Mouse (Mus musculus) cerebellum, postnatal 14 days (tissue): ENCODE measurements around the gene Tada3.

Source experiments
- DNase-seq, 2 experiments: peaks; one replicate each; pipeline ENCODE4 v3.0.0; 2021; ENCODE audit warnings: mixed read lengths in 2 of 2

Gene Tada3

DNA sequence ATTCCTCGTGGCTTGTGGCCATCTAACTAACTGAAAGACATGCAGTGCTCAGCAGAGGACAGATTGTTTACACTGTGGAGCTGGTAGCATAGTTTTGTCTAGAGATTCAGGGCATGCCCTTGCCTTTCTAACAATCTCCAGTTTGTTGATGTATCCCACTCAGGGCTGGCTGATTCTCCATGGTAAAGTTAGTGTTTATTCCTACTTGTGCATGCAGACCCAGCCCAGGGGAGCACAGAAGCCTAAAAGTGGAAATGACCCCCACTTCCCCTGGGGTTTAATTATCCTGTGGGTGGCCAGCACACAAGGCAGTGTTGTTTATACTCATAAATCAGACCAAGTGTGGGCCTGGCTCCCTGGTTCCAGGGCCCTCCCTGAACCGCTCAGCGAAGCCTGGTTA is 8.3 kb upstream of the Tada3 start:
- DNase-seq, result no peak

DNA sequence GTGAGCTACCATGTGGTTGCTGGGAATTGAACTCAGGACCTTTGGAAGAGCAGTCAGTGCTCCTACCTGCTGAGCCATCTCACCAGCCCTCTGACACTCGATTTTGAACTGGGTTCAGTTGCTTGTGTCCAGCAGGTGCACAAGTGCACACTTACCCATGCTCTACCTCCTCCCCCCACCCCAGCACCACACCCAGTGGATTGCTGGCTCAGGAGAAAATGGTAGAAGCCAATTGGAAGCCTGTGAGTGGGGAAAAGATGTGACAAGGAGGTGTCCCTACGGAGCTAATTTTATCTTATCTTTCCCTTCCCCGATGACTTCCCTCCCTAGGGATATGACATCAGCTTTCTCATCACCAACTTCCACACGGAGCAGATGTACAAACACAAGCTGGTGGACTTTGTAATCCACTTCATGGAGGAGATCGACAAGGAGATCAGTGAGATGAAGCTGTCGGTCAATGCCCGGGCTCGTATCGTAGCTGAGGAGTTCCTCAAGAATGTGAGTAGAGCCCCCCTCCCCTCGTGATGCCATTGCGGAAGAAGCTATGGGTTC is 7.6 kb upstream of the Tada3 start:
- DNase-seq, result no peak

DNA sequence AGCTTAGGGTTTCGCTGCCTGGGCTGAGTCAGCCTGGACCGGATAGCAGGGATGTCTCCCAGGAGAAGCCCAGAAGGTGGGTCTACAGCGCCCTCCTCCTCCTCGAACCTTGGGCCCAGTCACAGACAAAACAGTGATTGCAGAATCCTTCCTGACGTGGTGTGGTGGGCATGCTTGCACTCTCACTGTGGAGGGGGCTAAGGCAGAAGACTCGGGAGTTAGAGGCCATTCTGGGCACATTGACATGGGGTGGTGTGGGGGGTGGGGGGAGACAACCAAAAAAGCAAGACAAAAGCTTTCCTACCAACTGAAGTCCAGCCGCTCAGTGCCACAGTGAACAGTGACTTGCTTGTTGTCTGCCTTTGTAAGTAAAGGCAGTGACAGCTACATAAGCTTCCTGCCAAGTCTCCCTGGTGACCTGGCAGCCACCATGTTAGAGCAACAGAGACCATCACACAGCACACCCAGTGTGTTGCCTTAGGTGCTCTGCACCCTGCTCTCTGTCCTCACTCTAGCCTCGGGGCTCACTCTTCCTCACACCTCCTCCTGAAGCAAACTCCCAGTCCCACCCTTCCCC is 6.8 kb upstream of the Tada3 start:
- DNase-seq, result peak in 1 of 2 experiments; percentile 33

DNA sequence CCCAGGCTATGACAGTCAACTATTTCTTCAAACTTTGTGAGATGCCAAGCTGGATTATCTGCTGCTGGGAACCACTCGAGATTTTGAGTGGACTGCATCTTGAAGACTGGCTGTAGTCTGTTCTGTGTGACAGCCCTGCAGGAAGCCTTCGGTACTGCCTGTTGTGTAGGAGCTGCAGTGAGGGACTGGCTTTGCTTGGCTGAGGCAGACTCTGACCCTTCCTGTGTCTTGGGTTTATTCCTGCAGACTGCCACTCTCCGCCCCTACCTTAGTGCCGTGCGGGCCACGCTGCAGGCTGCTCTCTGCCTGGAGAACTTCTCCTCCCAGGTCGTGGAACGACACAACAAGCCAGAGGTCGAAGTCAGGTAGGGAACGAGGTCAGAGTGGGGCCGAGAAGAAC is 2.8 kb upstream of the Tada3 start:
- DNase-seq, result no peak

DNA sequence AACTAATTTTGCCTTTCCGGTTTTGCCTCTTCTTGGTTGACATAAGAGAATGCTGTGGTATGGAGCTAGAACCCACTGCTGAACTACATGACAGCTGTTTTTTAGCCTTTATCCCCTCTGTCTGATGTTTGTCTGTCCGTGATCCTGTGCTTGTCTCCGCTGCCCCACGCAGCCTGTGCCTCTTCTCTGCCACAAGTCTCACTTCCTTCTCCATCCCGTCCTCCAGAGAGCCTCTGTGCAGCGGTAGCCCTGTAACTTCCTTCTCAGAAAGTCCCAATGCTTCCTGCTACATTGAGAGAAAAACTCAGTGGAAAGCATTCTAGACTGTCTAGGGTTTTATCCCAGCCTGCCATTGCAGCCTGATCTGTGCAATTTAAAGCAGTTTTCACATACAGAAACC is 1.6 kb upstream of the Tada3 start:
- DNase-seq, result no peak

DNA sequence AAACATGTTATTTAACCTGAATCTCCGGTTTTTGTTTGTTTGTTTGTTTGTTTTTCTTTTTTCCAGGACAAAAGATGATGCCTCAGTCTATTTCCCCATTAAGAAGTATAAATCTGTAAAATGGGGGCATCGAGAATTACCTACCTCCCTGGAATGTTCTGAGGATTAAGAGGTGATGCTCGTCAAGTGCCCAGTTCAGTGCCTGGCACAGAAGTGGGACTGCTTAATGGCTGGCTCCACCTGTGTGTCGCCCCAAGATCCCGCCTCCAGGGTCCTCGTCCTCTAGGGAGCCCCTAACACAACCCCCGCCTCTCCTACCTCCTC is 549 bp downstream of the Tada3 start:
- no peak for DNase-seq

DNA sequence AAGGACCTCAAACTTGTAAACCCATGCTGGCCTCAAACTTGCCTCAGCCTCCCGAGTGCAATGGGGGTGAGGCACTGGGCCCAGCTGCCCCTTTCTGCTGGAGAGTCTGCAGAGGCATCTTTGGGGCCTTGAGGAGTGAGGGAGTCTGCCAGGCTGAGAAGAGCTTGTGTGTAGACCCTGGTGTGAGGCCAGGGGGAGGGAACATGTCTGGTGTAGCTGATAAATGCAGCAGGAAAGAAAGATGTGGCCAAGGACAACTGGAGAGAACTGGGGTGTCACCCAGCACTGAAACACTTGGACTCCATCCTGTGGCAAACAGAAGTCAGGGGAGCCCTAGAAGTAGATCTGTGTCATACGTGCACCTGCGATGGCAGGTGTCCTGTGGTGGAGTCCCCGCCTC is 4.2 kb downstream of the Tada3 start:
- no peak for DNase-seq

DNA sequence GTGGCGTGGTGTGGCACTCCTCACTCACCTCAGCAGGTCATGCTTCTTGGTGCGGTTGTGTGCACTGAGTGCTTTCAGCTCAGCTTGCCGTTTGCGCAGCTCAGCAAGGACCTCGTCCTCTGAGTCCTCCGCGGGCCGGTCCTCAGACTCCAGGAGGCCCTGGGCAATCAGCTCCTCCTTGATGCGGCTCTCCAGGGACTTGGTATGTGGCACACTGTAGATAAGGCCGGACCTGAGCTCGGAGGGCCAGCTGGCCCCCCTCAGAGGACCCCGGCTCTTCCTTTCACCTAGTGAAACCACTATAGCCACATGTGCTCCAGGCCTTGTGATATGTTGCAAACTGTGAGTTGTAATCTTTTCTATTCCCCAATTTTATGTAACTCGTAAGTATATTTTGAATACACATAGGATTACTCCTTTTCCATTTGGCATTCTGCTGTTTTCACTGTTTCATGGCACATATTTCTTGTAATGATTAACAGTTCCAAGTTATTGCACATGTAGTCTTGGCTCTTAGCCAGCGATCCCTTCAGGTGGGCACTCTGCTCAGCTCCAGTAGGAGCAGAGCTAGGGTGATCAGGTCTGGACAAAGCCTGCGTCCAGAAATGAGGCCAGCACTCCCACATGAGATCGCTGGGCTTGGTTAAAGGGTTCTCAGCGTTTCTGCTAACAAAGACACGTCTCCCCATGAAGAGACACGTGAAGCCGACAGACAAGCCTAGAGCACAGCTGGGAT is 7.3 kb downstream of the Tada3 start:
- DNase-seq, result no peak

DNA sequence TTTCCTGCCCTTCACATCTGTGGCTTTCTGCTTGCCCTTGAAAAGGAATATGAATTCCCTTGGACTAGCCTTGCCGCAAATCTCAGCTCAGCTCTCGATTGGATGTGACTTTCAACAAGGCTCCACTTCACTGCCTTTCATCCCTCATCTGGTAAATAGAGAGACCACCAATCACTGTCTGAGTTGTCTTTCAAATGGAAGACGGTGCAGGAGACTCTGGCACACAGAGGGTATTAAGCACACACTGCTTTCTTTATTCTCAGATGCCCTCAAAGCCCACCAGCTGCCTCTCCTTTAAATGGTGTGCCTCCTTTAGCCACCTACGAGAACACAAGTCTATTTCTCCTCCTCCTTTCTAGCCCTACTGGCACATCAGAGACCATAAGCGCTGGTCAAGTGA is 9.1 kb downstream of the Tada3 start:
- no peak for DNase-seq

DNA sequence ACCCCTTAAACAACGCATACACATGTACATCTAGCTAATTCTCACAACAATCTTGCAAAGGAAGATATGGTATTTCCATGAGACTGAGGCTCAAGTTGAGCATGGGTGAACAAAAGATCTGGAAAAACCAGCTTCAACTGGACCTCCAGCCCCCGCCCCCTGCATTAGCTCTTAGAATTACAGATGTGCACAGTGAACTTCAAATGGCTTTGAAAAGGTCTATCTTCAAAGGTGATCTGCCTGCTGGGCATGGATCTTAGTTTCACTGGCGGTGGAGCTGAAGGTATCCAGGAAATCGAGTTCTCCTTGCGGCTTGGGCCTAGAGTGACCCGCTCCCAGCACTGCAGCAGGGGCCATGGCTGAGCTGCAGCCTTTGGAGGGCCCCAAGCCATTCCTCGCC is 9.6 kb downstream of the Tada3 start:
- DNase-seq, result no peak

DNA sequence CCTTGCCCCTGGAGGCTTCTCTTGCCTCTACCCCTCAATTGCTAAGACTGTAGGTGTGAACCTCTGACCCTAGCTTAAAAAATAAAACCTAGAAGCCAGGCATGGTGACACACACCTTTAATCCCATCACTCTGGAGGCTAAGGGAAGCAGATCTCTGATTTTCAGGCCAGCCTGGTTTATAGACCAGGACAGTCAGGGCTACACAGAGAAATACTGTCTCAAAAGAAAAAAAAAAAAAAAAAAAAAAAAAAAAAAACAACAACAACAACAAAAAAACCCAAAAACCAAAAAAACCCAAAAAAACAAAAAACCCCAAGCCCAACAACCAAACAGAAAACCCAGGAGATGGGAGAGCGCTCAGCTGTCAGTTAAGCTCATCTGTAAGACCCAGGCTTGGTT is 10.1 kb downstream of the Tada3 start:
- no peak for DNase-seq

DNA sequence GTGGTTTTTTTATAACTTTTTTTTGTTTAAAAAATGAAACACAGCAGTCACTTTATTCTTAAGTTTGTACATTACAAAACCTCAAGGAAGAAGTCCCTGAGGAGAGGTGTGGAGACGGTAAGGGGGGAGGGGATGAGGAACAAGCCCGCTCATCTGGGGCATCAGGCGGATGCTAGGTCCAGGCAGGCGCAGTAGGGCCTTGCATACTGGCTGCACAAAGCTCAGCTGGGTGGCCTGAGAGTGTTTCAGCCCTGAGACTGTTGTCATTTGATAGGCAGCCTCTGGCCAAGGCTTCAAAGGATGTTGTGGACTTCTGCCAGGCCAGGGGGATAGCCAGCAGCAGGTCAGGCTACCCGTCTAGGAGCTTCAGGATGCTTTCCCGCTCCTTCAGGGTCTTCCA is 11.0 kb downstream of the Tada3 start:
- no peak for DNase-seq

DNA sequence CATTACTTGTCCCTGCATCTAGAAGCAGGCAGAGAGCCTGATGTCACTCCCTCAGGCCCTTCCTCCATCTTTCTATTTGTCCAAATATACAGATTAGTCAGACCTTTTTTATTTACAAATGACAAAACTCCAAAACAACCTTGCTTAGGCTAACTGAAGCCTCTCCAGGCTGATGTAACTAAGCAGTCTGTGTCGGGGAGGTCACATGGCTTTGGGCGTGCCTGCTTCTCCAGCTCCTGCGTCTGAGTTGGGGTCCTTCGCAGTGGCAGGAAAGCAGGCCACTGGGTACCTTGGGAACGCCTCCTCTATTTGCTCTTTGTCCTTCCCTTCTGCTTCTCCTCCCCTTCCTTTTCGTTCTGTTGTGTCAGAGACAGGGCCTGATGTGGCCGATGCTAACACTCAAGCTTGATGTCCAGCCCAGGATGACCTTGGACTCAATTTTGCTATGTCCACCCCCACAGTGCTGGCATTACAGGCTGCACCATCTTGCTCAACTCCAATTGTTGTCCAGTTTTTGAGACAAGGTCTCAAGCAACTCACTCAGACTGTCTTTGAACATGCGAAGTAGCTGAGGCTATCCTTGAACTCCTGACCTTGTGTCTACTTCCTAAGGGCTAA is 13.1 kb downstream of the Tada3 start:
- no peak for DNase-seq

DNA sequence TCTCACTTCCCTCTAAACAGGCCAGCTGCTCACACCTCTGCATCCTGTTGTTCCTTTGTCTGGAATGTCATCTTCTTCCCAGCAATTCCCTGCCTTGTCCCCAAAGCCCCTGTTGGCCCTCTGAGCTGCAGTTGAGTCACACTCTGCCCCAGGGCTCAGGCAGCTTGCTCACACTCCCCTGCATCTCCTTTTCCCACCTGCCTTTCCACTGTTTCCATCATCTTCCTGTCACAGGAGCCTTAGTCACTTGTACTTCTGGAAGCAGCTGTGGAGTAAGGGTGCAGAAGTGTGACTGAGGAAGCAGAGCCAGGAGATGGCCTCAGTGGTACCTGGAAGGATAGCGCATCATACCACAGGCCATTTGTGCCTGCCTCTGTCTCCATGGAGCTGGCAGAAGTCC is 15.4 kb downstream of the Tada3 start:
- DNase-seq, result no peak

DNA sequence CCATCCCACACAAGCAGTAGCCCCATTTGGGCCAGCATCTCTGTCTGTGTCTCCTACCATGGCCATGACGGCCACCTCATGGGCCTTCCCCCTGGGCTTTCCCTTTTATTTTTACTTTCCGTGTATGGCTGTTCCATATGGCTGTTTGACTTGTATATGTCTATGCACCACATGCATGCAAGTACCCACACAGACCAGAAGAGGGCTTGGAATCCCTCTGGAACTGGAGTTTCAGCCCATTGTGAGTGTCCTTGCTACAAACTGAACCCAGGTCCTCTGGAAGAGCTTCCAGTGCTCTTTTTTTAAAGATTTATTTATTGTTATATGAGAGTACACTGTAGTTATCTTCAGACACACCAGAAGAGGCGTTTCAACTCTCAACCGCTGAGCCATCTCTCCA is 16.2 kb downstream of the Tada3 start:
- DNase-seq, result no peak

DNA sequence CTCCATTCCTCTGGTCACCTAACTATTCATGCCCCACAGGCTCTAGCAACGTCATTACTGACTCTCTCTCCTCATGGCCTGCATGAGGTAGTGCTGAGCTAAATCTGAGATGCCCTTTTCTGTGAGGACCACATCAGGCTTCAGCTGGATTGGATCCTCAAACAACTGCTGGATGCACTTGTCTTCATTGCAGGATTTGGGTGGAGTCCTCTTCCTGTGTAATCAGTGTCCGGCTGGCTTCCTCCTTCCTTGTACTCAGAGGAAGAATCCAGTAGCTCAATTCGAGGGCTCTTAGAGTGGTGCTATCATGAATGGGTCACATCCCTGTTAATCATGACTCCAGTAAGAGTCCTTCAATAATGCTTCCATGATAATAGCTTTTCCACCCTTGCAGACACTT is 24.0 kb downstream of the Tada3 start:
- DNase-seq, result no peak

DNA sequence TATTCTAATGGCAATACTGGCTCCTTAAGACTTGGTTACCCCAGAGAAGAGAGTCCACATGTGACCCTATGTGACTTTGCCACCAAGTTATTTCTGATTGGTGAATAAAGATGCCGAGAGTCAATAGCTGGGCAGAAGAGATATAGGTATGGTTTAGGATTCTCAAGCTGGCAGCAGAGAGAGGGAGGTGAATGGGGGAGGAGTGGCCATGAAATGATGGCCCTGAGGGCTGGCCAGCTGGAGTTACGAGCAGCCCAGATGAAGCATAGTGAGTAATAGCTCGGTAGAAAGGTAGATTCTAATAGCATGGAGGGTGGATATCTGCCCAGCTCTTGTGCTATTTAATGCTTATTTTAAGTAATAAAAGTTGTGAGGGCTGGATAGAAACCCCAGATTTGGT is 24.9 kb downstream of the Tada3 start:
- no peak for DNase-seq

DNA sequence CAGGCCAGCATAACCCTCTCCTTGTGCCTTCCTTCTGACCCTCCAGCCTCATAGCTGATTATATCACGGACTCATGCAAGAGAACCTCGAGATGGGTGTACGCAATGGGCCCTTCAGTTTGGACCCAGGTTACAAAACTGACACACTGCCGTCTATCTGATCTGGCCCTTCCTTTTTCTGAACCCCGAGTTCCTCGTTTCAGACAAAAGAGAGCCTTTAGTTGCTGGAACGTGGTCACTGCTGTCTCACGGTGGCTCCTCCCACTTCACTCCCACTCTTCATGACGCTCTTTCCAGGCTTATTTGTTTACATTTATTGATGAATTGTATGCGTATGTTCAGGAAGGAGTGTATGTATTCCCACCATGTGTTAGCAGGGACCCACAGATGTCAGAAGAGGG is 26.0 kb downstream of the Tada3 start:
- no peak for DNase-seq

DNA sequence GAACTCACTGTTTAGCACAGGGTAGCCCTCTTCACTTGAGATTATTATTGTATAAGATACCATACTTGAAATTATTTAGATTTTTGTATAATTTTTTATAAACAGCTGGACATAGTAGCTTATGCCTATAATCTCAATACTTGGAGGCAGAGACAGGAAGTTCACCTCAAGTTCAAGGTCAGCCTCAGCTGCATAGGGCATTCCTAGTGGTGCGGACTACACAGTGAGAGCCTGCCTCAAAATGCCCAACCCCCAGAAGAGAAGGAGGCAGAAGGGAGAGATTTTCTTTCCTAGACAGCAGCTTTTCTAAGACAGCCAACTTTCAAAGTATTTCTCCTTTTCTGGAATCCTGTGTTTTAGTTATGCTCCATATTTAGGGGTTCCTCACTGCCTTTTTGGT is 26.5 kb downstream of the Tada3 start:
- DNase-seq, result no peak

DNA sequence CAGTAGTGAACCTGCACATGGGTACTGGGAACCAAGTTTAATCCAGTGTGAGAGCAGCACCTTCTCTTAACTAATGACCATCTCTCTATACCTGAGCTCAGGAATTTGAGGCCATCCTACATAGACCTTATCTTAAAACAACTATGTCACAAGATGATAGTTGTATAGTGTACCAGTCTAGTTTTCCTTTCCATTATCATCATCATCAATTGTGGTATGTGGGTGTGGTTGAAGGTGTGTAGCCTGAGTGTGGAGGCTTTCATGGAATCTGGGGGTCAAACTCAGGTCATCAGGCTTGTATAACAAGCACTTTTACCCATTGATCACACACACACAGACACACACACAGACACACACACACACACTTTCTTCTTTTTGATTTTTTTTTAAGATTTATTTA is 27.1 kb downstream of the Tada3 start:
- no peak for DNase-seq

DNA sequence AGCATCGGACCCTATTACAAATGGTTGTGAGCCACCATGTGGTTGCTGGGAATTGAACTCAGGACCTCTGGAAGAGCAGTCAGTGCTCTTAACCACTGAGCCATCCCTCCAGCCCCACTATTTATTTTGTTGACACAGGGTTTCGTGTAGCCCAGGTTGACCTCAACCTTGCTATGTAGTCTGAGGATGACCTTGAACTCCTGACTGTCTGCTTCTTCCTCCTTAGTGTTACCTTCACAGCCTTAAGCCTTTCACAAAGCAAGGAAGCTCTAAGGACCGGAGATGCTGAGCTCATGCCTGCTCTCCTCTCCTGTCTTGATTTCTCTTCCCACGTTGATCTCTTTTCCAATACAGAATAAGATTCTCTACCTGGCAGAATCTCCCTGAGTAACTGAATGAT is 30.8 kb downstream of the Tada3 start:
- no peak for DNase-seq

DNA sequence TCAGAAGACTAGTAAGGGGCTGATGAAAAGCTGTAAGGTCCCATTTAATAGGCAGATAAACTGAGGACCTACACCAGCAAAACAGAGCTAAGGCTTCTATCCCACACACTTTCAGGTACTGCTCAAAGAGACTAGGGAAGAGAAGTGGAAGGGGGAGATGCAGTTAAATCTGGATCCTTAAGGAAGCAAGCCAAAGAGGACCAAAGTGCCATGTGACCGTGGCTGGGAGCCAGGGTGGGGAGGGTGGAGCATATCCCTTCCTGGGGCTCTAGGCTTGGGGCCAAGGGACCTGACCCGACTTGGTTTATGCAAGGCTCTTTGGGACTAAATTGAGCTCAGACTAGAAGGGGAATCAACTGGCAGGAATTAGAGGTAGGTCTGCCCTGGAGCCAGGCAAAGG is 33.4 kb downstream of the Tada3 start:
- peak; percentile 56 to 75 for DNase-seq

DNA sequence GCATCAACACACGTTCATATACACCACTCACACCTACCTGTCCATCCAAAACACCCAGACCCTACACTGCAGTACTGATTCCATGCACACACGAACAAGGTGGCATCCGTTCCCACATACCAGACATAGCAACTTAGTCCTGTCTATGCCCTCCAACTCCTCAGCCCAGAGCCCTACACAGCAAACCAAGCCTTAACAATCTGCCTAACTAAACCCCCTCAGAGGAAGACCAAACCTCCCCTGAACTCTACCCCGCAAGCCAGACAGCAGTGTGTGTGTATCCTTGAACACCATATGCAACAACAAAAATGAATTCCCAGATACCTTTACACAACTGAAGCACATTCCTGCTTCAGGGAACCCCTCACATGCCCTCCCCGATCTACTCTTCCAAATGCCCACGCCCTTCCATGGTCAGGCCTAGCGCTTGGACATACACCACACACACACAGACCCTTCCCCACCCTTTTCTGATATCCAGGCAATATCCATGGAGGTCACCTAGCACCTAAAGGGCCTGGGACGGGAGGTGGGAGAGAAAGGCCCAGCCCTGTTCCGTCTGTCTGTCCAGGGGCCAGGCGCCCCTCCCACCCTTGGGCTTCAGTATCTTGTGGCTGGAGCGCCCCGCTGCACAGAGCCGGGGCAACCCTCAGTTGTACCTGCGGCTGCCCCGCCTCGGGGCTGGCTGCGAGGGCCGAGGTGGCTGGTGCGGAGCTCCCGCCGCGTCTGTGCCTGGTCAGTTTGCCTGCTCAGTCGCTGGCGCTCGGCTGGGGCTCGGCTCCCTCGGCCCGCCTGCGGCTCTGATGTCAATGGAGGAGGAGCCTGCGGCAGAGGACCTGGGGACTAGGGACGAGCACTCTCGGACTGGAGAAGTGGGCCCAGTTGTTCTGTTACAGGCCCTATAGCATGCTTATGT is 34.2 kb downstream of the Tada3 start, which contains the start of gene Camk1:
Gene Camk1 (minus strand): TSS at position 808 of the 916 bp plus-strand sequence.
- peak; percentile 62 to 75 for DNase-seq
